ENCODE assay signal across 18 mouse cellular contexts in genomic region chr13:31249525-31249924, GRCm38 (mm10).
A peak's percentile ranks its signal among the peaks of the same experiment; 100 is the strongest.
DNase-seq lines count a peak whose midpoint lies in the region; ATAC-seq and TF ChIP-seq lines count a peak whose summit lies in the region.
"Had no signal": no experiment of that assay in that cellular context is flagged by ENCODE, and none has a peak within 500 bp of the region (broad histone marks: within the 10 kb centered on the region; RNA-seq: fewer than 3 reads in every experiment).

No protein-coding gene starts in this region.

- 20% methylated on average over 5 of the region's 5 CpGs for WGBS in embryonic facial prominence, embryonic 13.5 days

- H3K4me3 ChIP-seq in left cerebral cortex, adult 2 months: no peak overlapping the region
- H3K4me3 ChIP-seq in embryonic facial prominence, embryonic 13.5 days: no peak overlapping the region
- H3K4me3 ChIP-seq: heart, embryonic 15.5 days; hindbrain, embryonic 13.5 days; megakaryocyte, embryonic 14.5 days; neural tube, embryonic 15.5 days had no signal

- no peaks in the 10 kb centered on the region for H3K9me3 ChIP-seq in embryonic facial prominence, embryonic 13.5 days
- H3K9me3 ChIP-seq: heart, embryonic 15.5 days; hindbrain, embryonic 13.5 days; megakaryocyte, embryonic 14.5 days; neural tube, embryonic 15.5 days had no signal

- H3K4me1 ChIP-seq in embryonic facial prominence, embryonic 13.5 days: peaks cover 13% of the 10 kb centered on the region
- H3K4me1 ChIP-seq: heart, embryonic 15.5 days; hindbrain, embryonic 13.5 days; megakaryocyte, embryonic 14.5 days; neural tube, embryonic 15.5 days had no signal

- peak overlapping the region; percentile 24; the same call in 1 of the 2 replicates for H3K4me2 ChIP-seq in embryonic facial prominence, embryonic 13.5 days
- H3K4me2 ChIP-seq: heart, embryonic 15.5 days; hindbrain, embryonic 13.5 days; neural tube, embryonic 15.5 days had no signal

- ATAC-seq in embryonic facial prominence, embryonic 13.5 days (ENCODE audit: insufficient number of reproducible peaks, insufficient read depth, low FRiP score, low TSS enrichment, low read depth): no peak
- ATAC-seq: intestine, embryonic 16.5 days had no signal

- no peak overlapping the region for H3K27ac ChIP-seq in left cerebral cortex, adult 2 months
- H3K27ac ChIP-seq in embryonic facial prominence, embryonic 13.5 days: peak overlapping the region; percentile 58; the same call in 1 of the 2 replicates
- H3K27ac ChIP-seq: heart, embryonic 15.5 days; hindbrain, embryonic 13.5 days; neural tube, embryonic 15.5 days had no signal

- no peak overlapping the region for H3K9ac ChIP-seq in embryonic facial prominence, embryonic 13.5 days
- H3K9ac ChIP-seq: heart, embryonic 15.5 days; hindbrain, embryonic 13.5 days; neural tube, embryonic 15.5 days had no signal

- intact Hi-C loops in left cerebral cortex, adult 2 months (cut with DNase I): no loop called here
- intact Hi-C loops in left cerebral cortex, postnatal 14 days (cut with DNase I): no loop called here
- intact Hi-C loops in heart, postnatal 25 days (cut with DNase I): no loop called here

- no peaks in the 10 kb centered on the region for H3K36me3 ChIP-seq in embryonic facial prominence, embryonic 13.5 days
- H3K36me3 ChIP-seq: heart, embryonic 15.5 days; hindbrain, embryonic 13.5 days; neural tube, embryonic 15.5 days had no signal

- TF ChIP-seq CTCF in left cerebral cortex, adult 2 months (IDR thresholded peaks at IDR 0.05): no peak

- no peaks in the 10 kb centered on the region for H3K27me3 ChIP-seq in embryonic facial prominence, embryonic 13.5 days
- H3K27me3 ChIP-seq: heart, embryonic 15.5 days; hindbrain, embryonic 13.5 days; megakaryocyte, embryonic 14.5 days; neural tube, embryonic 15.5 days had no signal

- peak; percentile 46 for DNase-seq in left cerebral cortex, adult 11 months (ENCODE audit: low spot score)
- no peak for DNase-seq in left cerebral cortex, adult 2 months (ENCODE audit: extremely low spot score in 1 of 2, low spot score in 2 of 2)
- DNase-seq in brain, adult 2 months (ENCODE audit: low read depth, low spot score): peak; percentile 80
- DNase-seq in left cerebral cortex, postnatal 14 days (ENCODE audit: low spot score in 2 of 2): peak; percentile 32 to 87
- no peak for DNase-seq in kidney, postnatal 4 days
- DNase-seq in heart, postnatal 25 days (ENCODE audit: low spot score): no peak
- DNase-seq: cerebellum, adult 2 months; embryo, embryonic 11 days; kidney, postnatal 36 days; retina, postnatal 1 day; spleen, adult 18-20 months; thymus, postnatal 25 days had no signal

Comparison
In these comparisons a context has a peak if more than half of its experiments do, and no peak if none do; other contexts are left out.
1. DNase-seq: peak in left cerebral cortex, adult 11 months (single experiment), brain, adult 2 months (single experiment) and left cerebral cortex, postnatal 14 days (2 of 2); none in left cerebral cortex, adult 2 months (0 of 2), kidney, postnatal 4 days (0 of 2) and heart, postnatal 25 days (single experiment).